Mouse (Mus musculus) lung, adult 2 months (tissue): ENCODE data around the gene Echdc3. TPM values are rescaled to one million over a fixed set of nuclear protein-coding genes. Genes with fewer than 3 reads are reported as not detected.

Experiments used
- DNase-seq: peaks from one replicate; pipeline ENCODE4 v3.0.0; 2022
- H3K4me1 ChIP-seq: fragments of 200-500 bp; 2 replicates; pipeline ENCODE4 v1.6.1; 2011; ENCODE audit warnings: low read length; ENCODE audit not compliant: control insufficient read depth, insufficient read depth
- H3K4me3 ChIP-seq: fragments of 200-500 bp; replicated peaks from 2 replicates; pipeline ENCODE3; 2011; ENCODE audit warnings: low read depth, mild to moderate bottlenecking, control low read depth, low read length; ENCODE audit errors: extremely low read depth
- CTCF ChIP-seq: fragments of 200-500 bp; IDR thresholded peaks from 2 replicates; pipeline ENCODE4 v1.5.1; 2011; ENCODE audit warnings: mild to moderate bottlenecking, low read length, control low read depth; ENCODE audit not compliant: insufficient read depth
- POLR2A ChIP-seq: fragments of 200-500 bp; IDR thresholded peaks from 2 replicates; pipeline ENCODE4 v1.6.1; 2011; ENCODE audit warnings: low read depth, mild to moderate bottlenecking, control low read depth, low read length, borderline replicate concordance; ENCODE audit errors: extremely low read depth
- WGBS: fragments of 180-500 bp; shearing (Covaris S2); methylation state at CpG from one replicate; pipeline ENCODE4 v1.1.7; 2018; 5-methylcytosine and 5-hydroxymethylcytosine counted together
- polyA plus RNA-seq: library from polyadenylated mRNA; depleted of rRNA; stranded (reverse); fragments of >200 nt; gene quantifications from 2 replicates; pipeline ENCODE4 v1.2.3, GENCODE M21; 2012; rRNA removed

The Echdc3 gene
- polyA plus RNA-seq, 1 experiment = 12.8 TPM

- TF ChIP-seq POLR2A = no peak
- no peak for TF ChIP-seq CTCF
- WGBS = 84% methylated on average over 9 of the region's 9 CpGs
Observed at GRCm38 (mm10) chr2:6159219-6159618, 53.6 kb downstream of the Echdc3 start.

GRCm38 (mm10) chr2:6157635-6158034 is 55.2 kb downstream of the Echdc3 start:
- 82% methylated on average over 7 of the region's 7 CpGs for WGBS
- no peak for TF ChIP-seq CTCF
- no peak for TF ChIP-seq POLR2A
- H3K4me1 ChIP-seq = no peaks in the 10 kb centered on the region; the same call in 1 of the 2 replicates
- DNase-seq = no peak
- no peak overlapping the region for H3K4me3 ChIP-seq

More at GRCm38 (mm10) chr2:6159219-6159618, 53.6 kb downstream of the Echdc3 start:
- no peak for DNase-seq
- Histone ChIP-seq H3K4me1 (peaks cover 5% of the 10 kb centered on the region), H3K4me3 (no peak overlapping the region)

- 98% methylated on average over 4 of the region's 4 CpGs for WGBS
- H3K4me3 ChIP-seq = no peak overlapping the region
- TF ChIP-seq CTCF (no peak), POLR2A (no peak)
- no peak for DNase-seq
- no peaks in the 10 kb centered on the region; the same call in 1 of the 2 replicates for H3K4me1 ChIP-seq
Observed at GRCm38 (mm10) chr2:6157208-6157607, 55.6 kb downstream of the Echdc3 start.

DNA sequence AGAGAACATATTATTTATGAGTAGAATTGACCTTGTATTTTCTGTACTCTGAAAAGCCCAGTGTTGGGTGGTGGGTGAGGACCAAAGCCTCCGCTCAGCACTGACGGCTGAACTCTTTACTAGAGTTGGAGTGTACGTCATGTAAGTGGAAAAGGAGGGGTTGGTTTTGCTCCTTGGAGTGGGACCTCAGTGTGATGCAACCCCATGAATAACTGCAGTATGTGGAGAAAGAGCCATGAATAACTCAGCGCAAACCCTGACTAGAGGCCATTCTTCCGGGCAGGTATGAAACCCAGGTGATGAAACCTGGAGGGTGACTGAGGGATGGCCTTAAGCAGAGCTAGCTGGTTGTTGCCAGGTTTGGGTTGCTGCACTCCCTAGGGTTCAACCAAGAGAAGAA is 63.0 kb downstream of the Echdc3 start:
- H3K4me3 ChIP-seq = no peak overlapping the region
- no peak for TF ChIP-seq POLR2A
- TF ChIP-seq CTCF = no peak
- no peak for DNase-seq
- 80% methylated on average over 5 of the region's 5 CpGs for WGBS
- H3K4me1 ChIP-seq = no peaks in the 10 kb centered on the region

DNA sequence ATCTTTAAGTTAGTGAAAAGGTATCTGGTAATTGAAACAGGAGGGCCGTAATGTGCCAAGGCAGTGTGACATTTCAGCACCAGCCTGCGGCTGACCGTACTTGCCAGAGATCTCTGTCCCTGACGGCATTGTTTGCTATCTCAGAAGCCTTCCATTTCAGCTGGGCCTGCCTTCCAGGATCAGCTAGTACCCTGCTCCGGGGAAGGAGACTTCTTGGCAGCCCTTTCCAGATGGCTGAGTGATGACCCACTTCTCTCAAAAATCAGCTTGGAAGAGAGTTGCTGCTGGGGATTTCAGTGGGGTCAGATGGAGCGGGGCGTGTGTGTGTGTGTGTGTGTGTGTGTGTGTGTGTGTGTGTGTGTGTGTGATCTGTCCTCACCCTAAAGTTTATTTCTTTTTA is 65.9 kb downstream of the Echdc3 start:
- TF ChIP-seq POLR2A (no peak), CTCF (no peak)
- no peak overlapping the region for H3K4me3 ChIP-seq
- WGBS = 73% methylated on average over 7 of the region's 7 CpGs
- H3K4me1 ChIP-seq = no peaks in the 10 kb centered on the region
- no peak for DNase-seq

DNA sequence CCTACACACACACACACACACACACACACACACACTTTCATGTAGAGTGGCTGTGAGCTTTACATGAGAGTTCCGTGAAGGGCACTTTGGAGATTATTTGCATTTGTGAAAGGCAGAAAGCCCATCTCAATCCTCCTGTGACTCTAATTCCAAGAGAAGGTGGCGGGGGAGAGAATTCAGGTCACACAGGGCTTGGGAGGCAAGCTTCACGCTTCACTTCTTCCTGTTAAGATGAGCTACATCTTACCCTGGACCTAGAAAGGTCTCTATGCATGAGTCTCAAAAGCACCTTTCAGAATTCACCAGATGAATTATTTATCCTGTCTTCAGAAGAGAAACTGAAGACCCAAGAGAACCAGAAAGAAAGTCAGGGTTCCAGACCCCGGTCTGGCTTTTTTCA is 66.6 kb downstream of the Echdc3 start:
- no peak overlapping the region for H3K4me3 ChIP-seq
- no peak for DNase-seq
- no peaks in the 10 kb centered on the region for H3K4me1 ChIP-seq
- 80% methylated on average over 4 of the region's 4 CpGs for WGBS
- TF ChIP-seq CTCF (no peak), POLR2A (no peak)

DNA sequence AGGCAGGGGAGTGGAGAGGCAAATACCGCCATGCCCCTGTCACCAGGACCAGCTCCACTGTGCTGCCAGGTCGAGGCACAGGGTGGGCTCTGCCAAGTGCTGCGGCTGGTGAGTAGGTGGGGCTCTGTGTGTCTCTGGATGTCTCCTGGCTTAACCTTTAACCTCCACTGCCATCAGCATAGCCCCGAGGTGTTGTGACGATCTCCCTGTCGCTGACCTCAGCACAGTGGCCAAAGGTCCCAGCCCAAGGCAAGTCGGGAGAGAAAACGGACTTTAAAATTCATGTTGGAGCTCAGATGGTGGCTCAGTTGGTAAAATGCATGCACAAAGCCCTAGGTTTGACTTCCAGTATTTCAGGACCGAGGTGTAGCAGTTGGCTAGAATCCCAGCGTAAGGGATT is 67.2 kb downstream of the Echdc3 start:
- WGBS = 73% methylated on average over 10 of the region's 10 CpGs
- DNase-seq = no peak
- H3K4me1 ChIP-seq = no peaks in the 10 kb centered on the region
- TF ChIP-seq POLR2A (no peak), CTCF (no peak)
- no peak overlapping the region for H3K4me3 ChIP-seq

DNA sequence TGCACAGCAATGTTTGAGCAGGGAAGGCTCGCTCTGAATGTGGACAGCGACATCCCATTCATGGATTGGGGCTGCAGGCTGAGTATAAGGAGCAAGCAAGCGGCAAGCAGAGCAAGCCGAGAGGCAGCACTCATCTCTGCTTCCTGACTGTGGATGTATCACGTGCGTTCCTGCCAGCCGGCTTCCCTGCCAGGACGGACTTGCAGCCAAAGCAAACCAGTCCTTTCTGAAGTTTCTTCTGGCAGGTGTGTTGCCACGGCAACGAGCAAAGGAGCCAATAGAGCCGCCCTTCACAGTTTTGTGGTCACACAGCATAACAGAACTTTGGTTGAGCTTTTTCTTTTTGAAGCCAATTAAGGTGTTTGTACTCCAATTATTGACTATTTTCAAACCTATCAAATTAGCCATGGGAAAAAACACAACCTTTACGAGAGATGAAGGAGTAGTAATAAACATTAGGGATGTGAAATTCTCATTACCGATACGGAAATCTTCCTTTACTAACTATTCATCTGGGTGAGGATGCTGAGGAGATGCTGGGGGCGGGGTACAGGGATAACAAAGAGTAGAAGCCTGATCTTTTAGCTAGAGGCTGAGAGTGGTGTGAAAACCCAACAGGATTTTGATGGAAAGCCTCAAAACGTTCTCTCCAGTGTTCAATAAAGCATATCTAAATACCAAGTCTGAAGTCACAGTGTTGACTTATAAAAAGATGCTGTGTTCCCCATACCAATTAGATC is 69.7 kb downstream of the Echdc3 start:
- H3K4me1 ChIP-seq = no peaks in the 10 kb centered on the region
- no peak overlapping the region for H3K4me3 ChIP-seq
- TF ChIP-seq CTCF (no peak), POLR2A (no peak)
- 69% methylated on average over 16 of the region's 16 CpGs for WGBS
- no peak for DNase-seq

DNA sequence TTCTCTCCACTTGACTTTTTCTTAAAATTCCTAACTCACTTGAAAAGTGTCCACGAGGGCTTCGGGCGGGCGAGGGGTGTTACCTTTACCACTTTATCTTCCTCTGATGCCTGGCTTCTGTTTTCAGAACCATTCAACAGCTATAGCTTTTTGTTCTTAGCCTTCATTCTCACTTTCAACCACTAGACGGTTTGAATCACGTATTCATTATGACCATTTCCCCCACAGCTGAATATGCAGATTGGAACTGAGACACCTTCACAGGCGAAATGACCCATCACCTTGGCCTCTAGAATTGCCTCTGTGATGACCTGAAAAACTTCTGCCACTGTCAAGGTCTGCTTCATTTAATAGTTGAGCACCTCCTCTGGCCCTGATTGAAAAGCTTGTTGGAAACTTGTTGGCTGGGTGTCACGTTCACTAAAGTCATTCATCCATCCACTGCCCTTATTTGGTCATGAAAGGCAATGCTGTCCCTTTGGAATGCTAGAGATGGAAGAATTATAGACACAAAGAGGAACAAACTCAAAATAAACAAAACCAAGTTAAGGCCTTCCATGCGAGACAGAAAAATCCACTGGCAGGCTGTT is 72.2 kb downstream of the Echdc3 start:
- WGBS = 80% methylated on average over 9 of the region's 9 CpGs
- no peak for DNase-seq
- TF ChIP-seq POLR2A = no peak
- no peak for TF ChIP-seq CTCF
- Histone ChIP-seq H3K4me3 (no peak overlapping the region), H3K4me1 (no peaks in the 10 kb centered on the region)

Other genes starting within 250 kb of the Echdc3 start
- gene Proser2, start 82.8 kb downstream of the Echdc3 start, polyA plus RNA-seq = 7.2 and 10.2 TPM in 2 replicates
- 7.9 and 19.9 TPM in 2 replicates for gene Usp6nl, start 109.6 kb upstream of the Echdc3 start, polyA plus RNA-seq